Mouse (Mus musculus) stomach, embryonic 15.5 days (tissue): Measurements from ENCODE around the gene Dmrtc2. TPM values are rescaled to one million over a fixed set of nuclear protein-coding genes. Genes with fewer than 3 reads are reported as not detected.

ENCODE experiments used
- ATAC-seq: fragments of 200-750 bp; cut with Nextera tagmentation; 2 replicates; pipeline ENCODE4 v1.8.0; 2017; ENCODE audit warnings: low read depth, moderate number of reproducible peaks, moderate TSS enrichment; ENCODE audit not compliant: insufficient read depth, low FRiP score
- H3K27ac ChIP-seq: fragments of 300-500 bp; sonication (generic); 2 replicates; pipeline ENCODE4 v1.5.1; 2015; ENCODE audit warnings: mild to moderate bottlenecking, inconsistent platforms
- H3K27me3 ChIP-seq: fragments of 300-500 bp; sonication (generic); replicated peaks from 2 replicates; pipeline ENCODE4 v1.6.1; 2015; ENCODE audit warnings: inconsistent platforms
- H3K36me3 ChIP-seq: fragments of 300-500 bp; sonication (generic); 2 replicates; pipeline ENCODE4 v1.6.1; 2015; ENCODE audit warnings: inconsistent platforms
- H3K4me1 ChIP-seq: fragments of 300-500 bp; sonication (generic); 2 replicates; pipeline ENCODE4 v1.6.1; 2015; ENCODE audit warnings: inconsistent platforms
- H3K4me2 ChIP-seq: fragments of 300-500 bp; sonication (generic); 2 replicates; pipeline ENCODE4 v1.6.1; 2015; ENCODE audit warnings: mild to moderate bottlenecking, inconsistent platforms
- H3K4me3 ChIP-seq: fragments of 300-500 bp; sonication (generic); replicated peaks from 2 replicates; pipeline ENCODE4 v1.5.1; 2015; ENCODE audit warnings: inconsistent platforms
- H3K9ac ChIP-seq: fragments of 300-500 bp; sonication (generic); 2 replicates; pipeline ENCODE4 v1.6.1; 2015; ENCODE audit warnings: inconsistent platforms
- H3K9me3 ChIP-seq: fragments of 300-500 bp; sonication (generic); 2 replicates; pipeline ENCODE4 v1.6.1; 2016; ENCODE audit warnings: inconsistent platforms
- WGBS: fragments of 180-500 bp; shearing (Covaris S2); methylation state at CpG from one replicate; pipeline ENCODE4 v1.1.7; 2015; 5-methylcytosine and 5-hydroxymethylcytosine counted together
- polyA plus RNA-seq: library from polyadenylated mRNA; unstranded; fragments of >200 nt; fragmentation: Nextera tagmentation; extraction: Ambion mirVana; gene quantifications from 2 replicates; pipeline ENCODE4 v1.2.1, GENCODE M21; 2015

The Dmrtc2 gene
- polyA plus RNA-seq, 1 experiment from 2014 or later, result not detected

DNA sequence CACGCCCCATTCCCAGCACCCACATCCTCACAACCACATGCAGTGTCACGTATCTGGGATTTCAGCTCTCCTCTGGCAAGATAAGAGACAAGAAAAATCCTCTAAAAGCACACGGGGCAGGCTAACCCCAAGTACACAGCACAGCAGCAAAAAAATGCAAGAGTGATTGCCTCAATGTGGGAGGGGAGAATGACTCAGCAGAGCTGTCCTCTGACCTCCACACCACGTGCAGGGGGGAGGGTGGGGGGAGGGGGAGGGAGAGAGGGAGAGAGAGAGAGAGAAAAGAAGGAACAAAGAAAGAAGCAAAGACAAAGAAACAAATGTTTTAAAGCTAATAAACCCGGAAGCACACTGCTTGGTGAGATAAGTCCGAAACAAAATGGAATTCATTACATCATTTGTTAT, 19.0 kb upstream of the Dmrtc2 start:
- Histone ChIP-seq H3K4me3 (no peak overlapping the region), H3K9me3 (no peaks in the 10 kb centered on the region), H3K27ac (no peak overlapping the region), H3K4me1 (no peaks in the 10 kb centered on the region), H3K9ac (no peak overlapping the region), H3K36me3 (no peaks in the 10 kb centered on the region), H3K27me3 (no peaks in the 10 kb centered on the region), H3K4me2 (no peak overlapping the region)
- 15% methylated on average over 6 of the region's 6 CpGs for WGBS
- ATAC-seq, result peak; percentile 70; the same call in 1 of the 2 replicates

GRCm38 (mm10) chr7:24851596-24852325, 18.1 kb upstream of the Dmrtc2 start:
- H3K4me3 ChIP-seq, result no peak overlapping the region

DNA sequence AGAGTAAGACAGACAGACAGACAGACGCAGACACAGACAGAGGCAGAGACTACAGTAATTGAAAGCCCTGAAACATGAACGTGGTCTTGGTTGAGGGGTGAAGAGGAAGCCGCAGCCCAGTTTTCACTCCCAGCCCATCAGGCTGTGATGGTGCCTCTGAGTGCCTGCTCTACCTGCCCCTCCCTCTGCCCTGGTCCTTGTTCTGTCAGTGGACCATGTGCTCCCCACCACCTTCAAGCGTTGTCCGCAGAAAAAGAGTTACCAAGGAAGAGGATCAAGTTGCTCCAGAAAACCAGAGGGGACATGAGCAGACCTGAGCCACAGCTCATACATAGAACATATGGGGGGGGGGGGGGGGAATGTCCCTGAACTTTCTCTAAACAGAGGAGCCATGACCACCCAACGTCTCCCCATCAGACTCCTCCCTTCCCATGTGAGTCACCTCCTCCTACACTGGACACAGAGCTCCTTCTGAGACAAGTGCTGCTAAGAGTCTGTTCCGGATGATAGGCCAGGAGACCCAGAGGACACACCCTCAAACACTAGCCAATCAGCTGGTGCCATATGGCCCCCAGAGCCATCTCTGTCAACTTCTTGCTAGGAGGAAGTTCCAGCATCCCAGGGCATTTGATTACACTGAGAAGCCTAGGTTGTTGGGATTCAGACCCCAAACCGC, 17.2 kb upstream of the Dmrtc2 start:
- Histone ChIP-seq H3K9ac (no peak overlapping the region), H3K4me2 (no peak overlapping the region), H3K27me3 (no peaks in the 10 kb centered on the region), H3K4me3 (no peak overlapping the region), H3K27ac (no peak overlapping the region), H3K36me3 (no peaks in the 10 kb centered on the region), H3K9me3 (no peaks in the 10 kb centered on the region), H3K4me1 (no peaks in the 10 kb centered on the region)
- ATAC-seq, result peak; percentile 90; the same call in 1 of the 2 replicates
- WGBS, result 62% methylated on average over 8 of the region's 8 CpGs

More at GRCm38 (mm10) chr7:24851596-24852325, 18.1 kb upstream of the Dmrtc2 start:
- Histone ChIP-seq H3K36me3 (no peaks in the 10 kb centered on the region), H3K9ac (no peak overlapping the region), H3K4me1 (no peaks in the 10 kb centered on the region), H3K9me3 (no peaks in the 10 kb centered on the region), H3K27me3 (no peaks in the 10 kb centered on the region), H3K27ac (no peak overlapping the region), H3K4me2 (no peak overlapping the region)
- WGBS, result 68% methylated on average over 5 of the region's 5 CpGs
- ATAC-seq, result no peak

DNA sequence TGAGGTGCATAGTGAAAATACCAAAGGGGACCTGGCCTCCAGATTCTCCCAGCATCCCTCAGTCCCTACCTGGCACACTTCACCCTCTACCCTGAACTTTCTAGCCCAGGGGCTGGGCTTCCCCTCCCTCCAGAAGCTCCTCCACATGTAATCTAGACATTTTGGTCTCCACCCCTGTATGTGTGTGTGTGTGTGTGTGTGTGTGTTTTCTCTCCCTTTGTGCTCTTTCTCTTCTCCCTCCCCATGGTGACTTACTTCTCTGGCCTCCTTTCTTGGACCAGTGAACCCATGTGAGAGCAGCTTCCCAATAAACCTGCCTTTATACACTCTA, 16.7 kb upstream of the Dmrtc2 start:
- H3K27ac ChIP-seq, result no peak overlapping the region
- H3K9ac ChIP-seq, result no peak overlapping the region
- H3K9me3 ChIP-seq, result no peaks in the 10 kb centered on the region
- no peak overlapping the region for H3K4me3 ChIP-seq
- no peak overlapping the region for H3K4me2 ChIP-seq
- no peaks in the 10 kb centered on the region for H3K4me1 ChIP-seq
- peak; percentile 41; the same call in 1 of the 2 replicates for ATAC-seq
- no peaks in the 10 kb centered on the region for H3K27me3 ChIP-seq
- no peaks in the 10 kb centered on the region for H3K36me3 ChIP-seq

GRCm38 (mm10) chr7:24853695-24854094, 16.2 kb upstream of the Dmrtc2 start:
- no peaks in the 10 kb centered on the region for H3K9me3 ChIP-seq
- WGBS, result 28% methylated on average over 7 of the region's 7 CpGs
- ATAC-seq, result no peak
- peak overlapping the region; percentile 4; the same call in 1 of the 2 replicates for H3K27ac ChIP-seq
- no peaks in the 10 kb centered on the region for H3K27me3 ChIP-seq
- no peaks in the 10 kb centered on the region for H3K36me3 ChIP-seq
- H3K4me3 ChIP-seq, result no peak overlapping the region
- H3K9ac ChIP-seq, result no peak overlapping the region
- H3K4me1 ChIP-seq, result no peaks in the 10 kb centered on the region
- no peak overlapping the region for H3K4me2 ChIP-seq

- Histone ChIP-seq H3K4me3 (no peak overlapping the region), H3K9ac (no peak overlapping the region), H3K27me3 (no peaks in the 10 kb centered on the region), H3K4me1 (no peaks in the 10 kb centered on the region), H3K4me2 (no peak overlapping the region), H3K36me3 (no peaks in the 10 kb centered on the region), H3K27ac (no peak overlapping the region), H3K9me3 (no peaks in the 10 kb centered on the region)
- WGBS, result 54% methylated on average over 6 of the region's 6 CpGs
- ATAC-seq, result no peak
These were observed 13.3 kb upstream of the Dmrtc2 start for GRCm38 (mm10) chr7:24856460-24857120.

GRCm38 (mm10) chr7:24859234-24859633, 10.6 kb upstream of the Dmrtc2 start:
- no peaks in the 10 kb centered on the region for H3K27me3 ChIP-seq
- no peaks in the 10 kb centered on the region for H3K4me1 ChIP-seq
- 68% methylated on average over 5 of the region's 5 CpGs for WGBS
- H3K4me3 ChIP-seq, result no peak overlapping the region
- no peak overlapping the region for H3K27ac ChIP-seq
- H3K9ac ChIP-seq, result no peak overlapping the region
- no peaks in the 10 kb centered on the region for H3K36me3 ChIP-seq
- peak; percentile 90; the same call in 1 of the 2 replicates for ATAC-seq
- H3K4me2 ChIP-seq, result no peak overlapping the region
- H3K9me3 ChIP-seq, result no peaks in the 10 kb centered on the region

- no peak within 1 kb of the TSS for H3K27ac ChIP-seq
- no peaks in the 10 kb centered on the region for H3K4me1 ChIP-seq
- H3K4me3 ChIP-seq, result no peak within 1 kb of the TSS
- H3K9me3 ChIP-seq, result no peaks in the 10 kb centered on the region
- 77% methylated on average over 7 of the region's 7 CpGs for WGBS
- H3K9ac ChIP-seq, result no peak within 1 kb of the TSS
- no peaks in the 10 kb centered on the region for H3K27me3 ChIP-seq
- H3K36me3 ChIP-seq, result no peaks in the 10 kb centered on the region
- H3K4me2 ChIP-seq, result no peak within 1 kb of the TSS
- ATAC-seq, result no peak
These were observed 7.9 kb upstream of the Dmrtc2 start, which contains the start of gene Gm9844 for GRCm38 (mm10) chr7:24861913-24862312. Gene Gm9844, plus strand, starts transcription at chr7:24862213.

DNA sequence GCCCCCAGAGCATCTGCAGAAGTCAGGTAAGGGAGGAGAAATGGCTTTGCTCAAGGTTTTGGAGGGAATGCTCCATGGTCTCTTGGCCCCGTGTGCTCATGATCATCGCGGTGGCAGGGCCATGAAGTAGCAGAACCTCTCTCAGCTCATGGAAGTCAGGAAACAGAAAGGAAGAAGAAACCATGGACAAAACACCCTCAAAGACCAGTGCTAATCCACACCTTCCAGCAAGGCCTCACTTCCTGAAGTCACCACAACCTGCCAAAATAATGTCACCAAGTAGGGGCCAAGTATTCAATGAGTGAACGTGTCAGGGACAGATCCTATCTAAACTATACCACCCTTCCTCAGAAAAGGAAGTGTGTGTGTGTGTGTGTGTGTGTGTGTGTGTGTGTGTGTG, 7.0 kb upstream of the Dmrtc2 start:
- Histone ChIP-seq H3K36me3 (no peaks in the 10 kb centered on the region), H3K4me1 (no peaks in the 10 kb centered on the region), H3K27ac (no peak overlapping the region), H3K9ac (no peak overlapping the region), H3K4me3 (no peak overlapping the region), H3K9me3 (no peaks in the 10 kb centered on the region), H3K4me2 (no peak overlapping the region), H3K27me3 (no peaks in the 10 kb centered on the region)
- ATAC-seq, result no peak
- WGBS, result 79% methylated on average over 4 of the region's 4 CpGs

DNA sequence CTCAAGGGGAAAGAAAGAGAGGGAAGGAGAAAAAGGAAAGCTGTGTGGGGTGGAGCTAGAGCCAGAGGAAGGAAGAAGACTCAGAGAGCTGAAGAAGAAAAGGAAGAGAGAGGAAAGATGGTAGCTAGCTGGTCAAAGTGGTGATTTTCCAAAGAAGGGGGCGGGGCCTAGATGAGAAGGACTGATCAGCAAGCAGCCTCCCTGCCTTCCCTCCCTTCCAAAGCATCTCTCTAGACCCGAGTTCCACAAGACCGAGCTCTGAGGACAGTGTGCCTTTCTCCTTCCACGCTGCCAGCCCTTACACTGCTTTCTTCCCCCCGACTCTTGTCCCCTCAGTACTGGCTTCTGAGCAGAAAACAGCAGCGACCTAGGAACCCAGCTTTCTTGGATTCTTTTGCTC, 5.7 kb upstream of the Dmrtc2 start:
- Histone ChIP-seq H3K27ac (no peak overlapping the region), H3K36me3 (no peaks in the 10 kb centered on the region), H3K4me3 (no peak overlapping the region), H3K4me2 (no peak overlapping the region), H3K27me3 (no peaks in the 10 kb centered on the region), H3K9me3 (no peaks in the 10 kb centered on the region), H3K9ac (no peak overlapping the region), H3K4me1 (no peaks in the 10 kb centered on the region)
- ATAC-seq, result no peak
- 33% methylated on average over 6 of the region's 6 CpGs for WGBS

GRCm38 (mm10) chr7:24869080-24869479, 777 bp upstream of the Dmrtc2 start:
- no peak overlapping the region for H3K4me3 ChIP-seq
- H3K4me1 ChIP-seq, result no peaks in the 10 kb centered on the region
- no peak for ATAC-seq
- H3K27me3 ChIP-seq, result 0 out of 2 replicates have a peak, but pooled peaks cover 7% of the 10 kb centered on the region
- H3K36me3 ChIP-seq, result no peaks in the 10 kb centered on the region
- no peak overlapping the region for H3K4me2 ChIP-seq
- no peak overlapping the region for H3K27ac ChIP-seq
- no peaks in the 10 kb centered on the region for H3K9me3 ChIP-seq
- no peak overlapping the region for H3K9ac ChIP-seq
- 56% methylated on average over 17 of the region's 17 CpGs for WGBS

GRCm38 (mm10) chr7:24877588-24877987, 7.7 kb downstream of the Dmrtc2 start:
- H3K4me1 ChIP-seq, result no peaks in the 10 kb centered on the region
- ATAC-seq, result no peak
- no peaks in the 10 kb centered on the region for H3K36me3 ChIP-seq
- H3K4me2 ChIP-seq, result no peak overlapping the region
- H3K9me3 ChIP-seq, result no peaks in the 10 kb centered on the region
- H3K4me3 ChIP-seq, result no peak overlapping the region
- no peak overlapping the region for H3K9ac ChIP-seq
- WGBS, result 61% methylated on average over 3 of the region's 3 CpGs
- no peaks in the 10 kb centered on the region for H3K27me3 ChIP-seq
- no peak overlapping the region for H3K27ac ChIP-seq
